Mouse (Mus musculus): ENCODE data around the gene Camk2d.

- TF ChIP-seq CTCF (IDR thresholded peaks at IDR 0.05) (no peak), EP300 (IDR thresholded peaks at IDR 0.05) (no peak)
Observed at GRCm38 (mm10) chr3:126661920-126662319, 65.8 kb downstream of the Camk2d start.
